Mouse (Mus musculus): ENCODE measurements around the gene Ptgr1. TPM values are rescaled to one million over a fixed set of nuclear protein-coding genes. Genes with fewer than 3 reads are reported as not detected.

Gene Ptgr1
- total and polyA plus RNA-seq, 3 experiments, result 11.7 to 20.6 TPM; not detected in 1

DNA sequence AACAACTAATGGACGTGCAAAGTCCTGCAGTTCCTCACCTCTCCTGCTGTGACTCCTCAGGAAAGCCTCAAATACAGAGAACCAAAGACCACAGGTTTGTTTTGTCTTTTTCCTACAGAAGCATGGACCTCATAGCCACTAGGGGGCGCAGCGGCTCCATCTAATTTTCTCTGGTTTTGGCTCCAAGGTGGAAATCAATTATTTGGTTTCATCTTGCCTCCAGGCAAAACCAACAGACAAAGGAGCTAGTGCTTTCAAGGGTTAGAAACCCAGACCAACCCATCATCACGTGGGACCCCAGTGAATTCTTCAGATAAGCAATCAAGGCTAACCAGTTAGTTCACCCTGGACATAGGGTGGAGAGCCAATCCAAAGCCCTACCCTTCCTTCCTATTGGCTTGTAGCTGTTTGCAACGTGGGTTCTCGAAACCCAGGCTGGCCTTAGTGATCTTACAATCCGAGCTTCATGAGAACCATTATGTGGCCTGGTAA lies 1.7 kb downstream of the Ptgr1 start:
- H3K4me1 ChIP-seq (ENCODE audit: control insufficient read depth in 1 of 2, insufficient read depth in 2 of 2, low read length in 2 of 2), result peaks cover 16 to 25% of the 10 kb centered on the region in 2 experiments
- TF ChIP-seq NRF1 (IDR thresholded peaks at IDR 0.05; ENCODE audit: insufficient read depth, low read depth, low read length, poor library complexity, severe bottlenecking) (no peak), RAD21 (IDR thresholded peaks at IDR 0.05; ENCODE audit: low read depth, low read length) (peak; percentile 94), USF1 (IDR thresholded peaks at IDR 0.05; ENCODE audit: low read depth, low read length) (peak; percentile 68), ZKSCAN1 (IDR thresholded peaks at IDR 0.05; ENCODE audit: low read depth, low read length) (no peak), SMC3 (IDR thresholded peaks at IDR 0.05; ENCODE audit: low read depth, low read length) (peak; percentile 90), MAX (IDR thresholded peaks at IDR 0.05; ENCODE audit: low read length) (peak; percentile 50; the same call in 1 of the 2 replicates), ZC3H11A (IDR thresholded peaks at IDR 0.05; ENCODE audit: low read depth, low read length) (peak; percentile 80), TAL1 (IDR thresholded peaks at IDR 0.05; ENCODE audit: low read length) (0 out of 2 replicates have a peak, but pooled peaks have one; percentile 6), MAZ (IDR thresholded peaks at IDR 0.05; ENCODE audit: low read depth, low read length) (no peak), MXI1 (IDR thresholded peaks at IDR 0.05; ENCODE audit: low read depth, low read length) (peak; percentile 14; the same call in 1 of the 2 replicates), TCF12 (IDR thresholded peaks at IDR 0.05; ENCODE audit: low read depth, low read length) (no peak), RCOR1 (IDR thresholded peaks at IDR 0.05; ENCODE audit: low read depth, low read length) (no peak), HCFC1 (IDR thresholded peaks at IDR 0.05; ENCODE audit: low read depth, low read length) (0 out of 2 replicates have a peak, but pooled peaks have one; percentile 35), GATA1 (IDR thresholded peaks at IDR 0.05; ENCODE audit: low read depth, low read length) (peak; percentile 52), SIN3A (IDR thresholded peaks at IDR 0.05; ENCODE audit: low read length) (peak; percentile 75), CTCF (IDR thresholded peaks at IDR 0.05 in 2 of 3, conservative IDR thresholded peaks at IDR 0.05 in 1 of 3; ENCODE audit: control insufficient read depth in 1 of 3, insufficient read depth in 1 of 3, low read depth in 2 of 3, low read length in 3 of 3, poor library complexity in 1 of 3, severe bottlenecking in 1 of 3) (peak; percentile 82 to 97 (median 88)), CHD1 (IDR thresholded peaks at IDR 0.05; ENCODE audit: low read depth, low read length) (no peak), EP300 (IDR thresholded peaks at IDR 0.05; ENCODE audit: low read depth in 1 of 2, low read length in 2 of 2) (peak in 1 of 2 experiments; percentile 22; a peak in 1 of 4 replicates), MYC (IDR thresholded peaks at IDR 0.05; ENCODE audit: low read depth, low read length) (peak; percentile 55; the same call in 1 of the 2 replicates), TBP (IDR thresholded peaks at IDR 0.05; ENCODE audit: low read depth, low read length) (0 out of 2 replicates have a peak, but pooled peaks have one; percentile 24)
- H3K27ac ChIP-seq (ENCODE audit: control insufficient read depth, low read depth, low read length), result peak overlapping the region; percentile 22; the same call in 1 of the 2 replicates
- peak overlapping the region; percentile 48 to 89 for H3K4me3 ChIP-seq (ENCODE audit: control insufficient read depth in 1 of 2, insufficient read depth in 1 of 2, low read depth in 2 of 2, low read length in 2 of 2)
- peaks cover 0 to 28% of the 10 kb centered on the region in 2 experiments; a peak in 2 of 4 replicates for H3K36me3 ChIP-seq (ENCODE audit: control insufficient read depth in 1 of 2, insufficient read depth in 2 of 2, low read length in 2 of 2)
- H3K9ac ChIP-seq (ENCODE audit: control insufficient read depth, low read depth, low read length, poor library complexity, severe bottlenecking), result peak overlapping the region; percentile 41
- no peaks in the 10 kb centered on the region for H3K9me3 ChIP-seq (replicated peaks; ENCODE audit: insufficient read depth, low read length)
- H3K27me3 ChIP-seq (ENCODE audit: control insufficient read depth in 1 of 2, insufficient read depth in 2 of 2, low read length in 2 of 2), result no peaks in the 10 kb centered on the region
- DNase-seq (ENCODE audit: low read depth, low spot score), result peak; percentile 89
- H3K79me2 ChIP-seq (ENCODE audit: control insufficient read depth, insufficient read depth, low read length, poor library complexity), result no peaks in the 10 kb centered on the region; the same call in 1 of the 2 replicates

DNA sequence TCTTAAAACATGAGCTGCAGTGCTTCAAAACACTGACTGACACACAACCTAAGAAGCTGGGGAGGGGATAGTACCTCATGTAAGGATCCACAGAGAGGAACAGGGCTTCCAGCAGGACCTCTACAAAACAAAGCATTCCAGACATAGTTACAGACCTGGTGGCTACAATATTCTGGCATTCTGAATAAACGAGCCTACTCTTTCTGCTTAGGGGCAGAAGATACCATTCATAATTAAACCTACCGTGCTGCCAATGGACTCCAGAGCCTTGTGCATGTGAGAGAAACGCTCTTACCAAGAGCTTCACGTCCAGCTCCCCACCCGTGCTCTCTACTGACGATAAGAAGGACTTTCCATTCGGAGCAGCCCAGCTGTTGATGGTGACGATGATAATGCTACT lies 4.1 kb downstream of the Ptgr1 start:
- no peak overlapping the region for H3K27ac ChIP-seq (ENCODE audit: control insufficient read depth, low read depth, low read length)

More for the DNA sequence above, 4.1 kb downstream of the Ptgr1 start:
- peaks cover 0 to 4% of the 10 kb centered on the region in 2 experiments; a peak in 3 of 4 replicates for H3K4me1 ChIP-seq (ENCODE audit: control insufficient read depth in 1 of 2, insufficient read depth in 2 of 2, low read length in 2 of 2)
- H3K27me3 ChIP-seq (ENCODE audit: control insufficient read depth in 1 of 2, insufficient read depth in 2 of 2, low read length in 2 of 2), result no peaks in the 10 kb centered on the region
- no peak for DNase-seq (ENCODE audit: low read depth, low spot score)
- peaks cover 0 to 7% of the 10 kb centered on the region in 2 experiments; a peak in 3 of 4 replicates for H3K36me3 ChIP-seq (ENCODE audit: control insufficient read depth in 1 of 2, insufficient read depth in 2 of 2, low read length in 2 of 2)
- no peak overlapping the region for H3K4me3 ChIP-seq (ENCODE audit: control insufficient read depth in 1 of 2, insufficient read depth in 1 of 2, low read depth in 2 of 2, low read length in 2 of 2)
- no peak for TF ChIP-seq USF2 (IDR thresholded peaks at IDR 0.05; ENCODE audit: borderline replicate concordance in 1 of 2, insufficient read depth in 1 of 2, low read depth in 1 of 2, low read length in 2 of 2)
- no peak for TF ChIP-seq POLR2AphosphoS5 (IDR thresholded peaks at IDR 0.05; ENCODE audit: borderline replicate concordance, low read depth, low read length)
- no peak for TF ChIP-seq ZKSCAN1 (IDR thresholded peaks at IDR 0.05; ENCODE audit: low read depth, low read length)
- TF ChIP-seq RAD21 (IDR thresholded peaks at IDR 0.05; ENCODE audit: low read depth, low read length), result no peak
- no peak for TF ChIP-seq TBP (IDR thresholded peaks at IDR 0.05; ENCODE audit: low read depth, low read length)
- no peak for TF ChIP-seq CTCF (IDR thresholded peaks at IDR 0.05 in 2 of 3, conservative IDR thresholded peaks at IDR 0.05 in 1 of 3; ENCODE audit: control insufficient read depth in 1 of 3, insufficient read depth in 1 of 3, low read depth in 2 of 3, low read length in 3 of 3, poor library complexity in 1 of 3, severe bottlenecking in 1 of 3)
- no peaks in the 10 kb centered on the region for H3K9me3 ChIP-seq (replicated peaks; ENCODE audit: insufficient read depth, low read length)
- no peaks in the 10 kb centered on the region; the same call in 1 of the 2 replicates for H3K79me2 ChIP-seq (ENCODE audit: control insufficient read depth, insufficient read depth, low read length, poor library complexity)
- H3K9ac ChIP-seq (ENCODE audit: control insufficient read depth, low read depth, low read length, poor library complexity, severe bottlenecking), result no peak overlapping the region
